Mouse (Mus musculus) megakaryocyte-erythroid progenitor cell, adult 5 weeks (primary cell): ENCODE results near the gene Zdhhc12. TPM values are rescaled to one million over a fixed set of nuclear protein-coding genes. Genes with fewer than 3 reads are reported as not detected.

Experiments used
- polyA plus RNA-seq: library from polyadenylated mRNA; stranded (reverse); fragments of >175 nt; gene quantifications from 2 replicates; pipeline ENCODE4 v1.2.3, GENCODE M21; 2012

Gene Zdhhc12
- 24.3 and 28.2 TPM in 2 replicates for polyA plus RNA-seq

GRCm38 (mm10) chr2:30093471-30094207 is at the start of gene Zdhhc12:
TSS of gene Zdhhc12 (minus strand) at chr2:30093648.

GRCm38 (mm10) chr2:30133613-30134377 is 40.3 kb upstream of the Zdhhc12 start, which contains the start of gene Tbc1d13:
TSS of gene Tbc1d13 (plus strand) at chr2:30133746.

GRCm38 (mm10) chr2:30124472-30125274 is 31.2 kb upstream of the Zdhhc12 start, which contains the start of gene Zer1:
TSS of gene Zer1 (minus strand) at chr2:30124585.

GRCm38 (mm10) chr2:30077502-30078348 is 15.7 kb downstream of the Zdhhc12 start, which contains the start of gene Pkn3:
TSS of gene Pkn3 (plus strand) at chr2:30077684.

GRCm38 (mm10) chr2:30057223-30057904 is 36.1 kb downstream of the Zdhhc12 start, which contains the start of gene Set:
TSS of gene Set (plus strand) at chr2:30057378.

GRCm38 (mm10) chr2:30048699-30049388 is 44.6 kb downstream of the Zdhhc12 start, which contains the start of gene Wdr34:
TSS of gene Wdr34 (minus strand) at chr2:30048881.

Other genes starting within 250 kb of the Zdhhc12 start
- 29.6 and 30.5 TPM in 2 replicates for gene Cercam, start 224.5 kb downstream of the Zdhhc12 start, polyA plus RNA-seq
- gene Odf2, start 204.4 kb downstream of the Zdhhc12 start, polyA plus RNA-seq, result 26.2 and 45.0 TPM in 2 replicates
- gene Gle1, start 158.2 kb downstream of the Zdhhc12 start, polyA plus RNA-seq, result 51.3 and 60.3 TPM in 2 replicates
- 49.7 and 55.9 TPM in 2 replicates for gene Sptan1, start 128.1 kb downstream of the Zdhhc12 start, polyA plus RNA-seq
- gene Wdr34, start 44.8 kb downstream of the Zdhhc12 start, polyA plus RNA-seq, result 26.0 and 26.5 TPM in 2 replicates
- 599 and 669 TPM in 2 replicates for gene Set, start 36.3 kb downstream of the Zdhhc12 start, polyA plus RNA-seq
- gene Pkn3, start 16.0 kb downstream of the Zdhhc12 start, polyA plus RNA-seq, result 35.4 and 39.2 TPM in 2 replicates
- gene Zer1, start 30.9 kb upstream of the Zdhhc12 start, polyA plus RNA-seq, result 17.4 and 20.6 TPM in 2 replicates
- gene Tbc1d13, start 40.1 kb upstream of the Zdhhc12 start, polyA plus RNA-seq, result 32.4 and 40.5 TPM in 2 replicates
- 24.5 and 27.9 TPM in 2 replicates for gene Endog, start 77.8 kb upstream of the Zdhhc12 start, polyA plus RNA-seq
- 52.5 and 60.2 TPM in 2 replicates for gene Spout1, start 84.8 kb upstream of the Zdhhc12 start, polyA plus RNA-seq
- gene Kyat1, start 112.2 kb upstream of the Zdhhc12 start, polyA plus RNA-seq, result 6.2 and 8.0 TPM in 2 replicates
- 6.2 and 9.9 TPM in 2 replicates for gene Lrrc8a, start 144.1 kb upstream of the Zdhhc12 start, polyA plus RNA-seq
- 4.3 TPM in 2 replicates for gene Gm28035, start 146.9 kb upstream of the Zdhhc12 start, polyA plus RNA-seq
- 0.49 TPM in 1 of 2 replicates, not detected in the other for gene Phyhd1, start 172.6 kb upstream of the Zdhhc12 start, polyA plus RNA-seq
- not detected in 2 replicates for gene Gm28038, start 187.4 kb upstream of the Zdhhc12 start, polyA plus RNA-seq
- 5.8 and 7.0 TPM in 2 replicates for gene Dolk, start 192.7 kb upstream of the Zdhhc12 start, polyA plus RNA-seq
- 70.1 and 71.7 TPM in 2 replicates for gene Nup188, start 192.7 kb upstream of the Zdhhc12 start, polyA plus RNA-seq